Mouse (Mus musculus) stomach, postnatal 0 days (tissue): ENCODE data around the gene Psph.

Experiments
- CTCF ChIP-seq: IDR thresholded peaks from 2 replicates; pipeline ENCODE4 v1.5.1; 2016; ENCODE audit warnings: antibody characterized with exemption, low read depth, mild to moderate bottlenecking, moderate library complexity
- EP300 ChIP-seq: optimal IDR thresholded peaks from 2 replicates; pipeline ENCODE3; 2016; ENCODE audit warnings: antibody characterized with exemption

GRCm38 (mm10) chr5:129782211-129782610 lies 5.0 kb downstream of the Psph start:
- TF ChIP-seq CTCF: peak; percentile 79
- TF ChIP-seq EP300: no peak
